Mouse (Mus musculus) kidney, adult 2 months (tissue): ENCODE data around the gene Trip11.

ENCODE experiments used
- CTCF ChIP-seq: fragments of 200-500 bp; conservative IDR thresholded peaks from 2 replicates; pipeline ENCODE4 v1.5.1; 2011; ENCODE audit warnings: low read depth, mild to moderate bottlenecking, control low read depth, low read length, moderate library complexity, mixed read lengths; ENCODE audit not compliant: insufficient read depth, insufficient read length
- POLR2A ChIP-seq: fragments of 200-500 bp; IDR thresholded peaks from one replicate; pipeline ENCODE4 v1.6.1; 2011; ENCODE audit warnings: low read depth, low read length, control low read depth

GRCm38 (mm10) chr12:101802445-101802844 is 110.6 kb downstream of the Trip11 start:
- TF ChIP-seq CTCF (no peak), POLR2A (no peak)
